Mouse (Mus musculus): Measurements from ENCODE around the gene Fgr. TPM values are rescaled to one million over a fixed set of nuclear protein-coding genes. Genes with fewer than 3 reads are reported as not detected.
A peak's percentile ranks its signal among the peaks of the same experiment; 100 is the strongest.

Fgr gene
- polyA plus RNA-seq, 1 experiment from 2014 or later: 0.66 TPM

DNA sequence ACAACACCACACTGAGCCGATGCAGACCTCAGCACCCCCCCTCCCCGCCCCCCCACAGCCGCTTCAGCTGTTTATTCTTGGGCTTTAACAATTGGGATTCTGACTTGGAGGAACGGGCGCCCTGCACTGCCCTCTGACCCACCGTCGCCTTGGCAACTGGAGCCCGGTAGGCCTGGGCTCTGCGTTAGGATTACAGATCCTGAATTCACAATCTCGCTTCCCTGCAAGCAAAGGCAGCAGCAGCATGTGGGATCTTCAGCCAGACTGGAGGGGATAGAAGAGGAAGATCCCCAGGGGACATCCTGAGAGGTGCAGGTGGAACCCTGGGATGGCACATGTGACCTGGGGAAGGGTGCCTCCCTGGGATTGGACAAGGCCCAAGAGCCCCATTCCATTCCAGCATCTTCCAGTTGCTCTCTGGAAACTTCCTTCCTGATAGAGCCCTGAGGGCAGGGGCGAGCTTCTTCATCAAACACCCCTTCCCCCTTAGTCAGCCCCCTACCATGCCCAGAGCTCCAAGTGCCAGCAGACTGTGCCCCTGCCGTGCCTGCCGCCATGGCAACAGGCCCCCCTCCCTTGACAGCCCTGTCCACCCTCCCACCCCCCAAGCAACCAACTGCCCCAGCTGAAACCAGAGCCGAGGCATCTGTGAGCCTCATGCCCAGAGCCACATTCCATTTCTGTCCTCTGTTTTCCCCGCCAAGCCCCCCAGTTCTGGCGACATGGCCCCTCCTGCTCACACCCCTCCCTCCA is 73.6 kb downstream of the Fgr start:
- no peak overlapping the region for H3K4me2 ChIP-seq
- ATAC-seq (ENCODE audit: insufficient read depth) (no peak), DNase-seq (no peak)
- H3K36me3 ChIP-seq (ENCODE audit: insufficient read depth): no peaks in the 10 kb centered on the region
- H3K9ac ChIP-seq: no peak overlapping the region
- no peak overlapping the region for H3K4me3 ChIP-seq (ENCODE audit: low read depth, low read length)
- TF ChIP-seq CTCF (IDR thresholded peaks at IDR 0.05; ENCODE audit: low read depth): no peak
- H3K27ac ChIP-seq (ENCODE audit: low read depth): peak overlapping the region; percentile 86; the same call in 1 of the 2 replicates
- H3K27me3 ChIP-seq (ENCODE audit: insufficient read depth, low read length): no peaks in the 10 kb centered on the region
- peaks cover 75% of the 10 kb centered on the region for H3K4me1 ChIP-seq (ENCODE audit: insufficient read depth)
- H3K9me3 ChIP-seq (ENCODE audit: low read depth, low read length): no peaks in the 10 kb centered on the region
- 17% methylated on average over 16 of the region's 16 CpGs for WGBS

DNA sequence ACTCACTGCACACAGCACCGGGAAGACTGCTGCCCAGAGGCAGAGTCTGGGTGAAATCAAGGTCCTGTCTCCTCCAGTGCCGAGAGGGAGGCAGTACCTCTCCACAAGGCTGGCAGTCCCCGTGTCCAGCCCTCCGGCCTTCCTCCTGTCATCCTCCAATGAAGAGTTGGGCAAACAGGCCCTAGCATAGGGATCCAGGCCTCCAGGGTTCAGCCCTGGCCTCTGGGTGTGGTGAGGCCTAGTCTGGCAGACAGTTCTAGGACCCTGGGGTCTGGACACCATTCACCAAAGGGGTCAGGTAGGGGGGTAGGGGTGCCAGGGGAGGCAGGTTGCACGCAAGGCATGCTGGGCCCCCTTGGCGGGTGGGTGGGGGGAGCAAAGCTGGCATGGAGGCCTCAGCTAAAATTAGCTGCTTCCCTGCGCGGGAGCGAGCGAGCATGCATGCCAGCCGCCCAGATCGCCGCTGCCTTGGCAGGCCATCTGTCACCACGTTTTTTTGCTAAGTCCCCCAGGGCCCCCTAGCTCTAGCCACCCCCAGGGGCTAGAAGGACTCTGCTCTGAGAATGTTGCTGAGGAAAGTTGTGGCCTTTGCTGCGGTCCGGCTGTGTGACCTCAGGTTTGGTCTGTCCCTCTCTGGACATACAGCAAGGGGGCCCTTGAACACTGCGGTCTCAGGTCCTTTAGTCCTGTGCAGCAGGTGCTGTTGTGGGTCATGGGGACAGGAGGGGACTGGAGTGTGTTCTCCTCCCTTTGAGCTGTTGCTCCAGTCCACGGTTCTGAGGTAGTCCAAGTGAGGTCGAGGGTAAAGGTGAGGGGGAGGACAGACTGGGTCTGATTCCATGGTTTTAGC is 75.4 kb downstream of the Fgr start:
- peak overlapping the region; percentile 44; the same call in 1 of the 2 replicates for H3K27ac ChIP-seq (ENCODE audit: low read depth)
- DNase-seq (no peak), ATAC-seq (ENCODE audit: insufficient read depth) (no peak)
- H3K4me1 ChIP-seq (ENCODE audit: insufficient read depth): peaks cover 58% of the 10 kb centered on the region
- 0 out of 2 replicates have a peak, but pooled peaks cover 7% of the 10 kb centered on the region for H3K36me3 ChIP-seq (ENCODE audit: insufficient read depth)
- H3K9ac ChIP-seq: 0 out of 2 replicates have a peak overlapping the region, but pooled peaks have one; percentile 1
- no peaks in the 10 kb centered on the region for H3K9me3 ChIP-seq (ENCODE audit: low read depth, low read length)
- H3K27me3 ChIP-seq (ENCODE audit: insufficient read depth, low read length): no peaks in the 10 kb centered on the region
- no peak for TF ChIP-seq CTCF (IDR thresholded peaks at IDR 0.05; ENCODE audit: low read depth)
- H3K4me3 ChIP-seq (ENCODE audit: low read depth, low read length): no peak overlapping the region
- H3K4me2 ChIP-seq: no peak overlapping the region
- 46% methylated on average over 19 of the region's 19 CpGs for WGBS

DNA sequence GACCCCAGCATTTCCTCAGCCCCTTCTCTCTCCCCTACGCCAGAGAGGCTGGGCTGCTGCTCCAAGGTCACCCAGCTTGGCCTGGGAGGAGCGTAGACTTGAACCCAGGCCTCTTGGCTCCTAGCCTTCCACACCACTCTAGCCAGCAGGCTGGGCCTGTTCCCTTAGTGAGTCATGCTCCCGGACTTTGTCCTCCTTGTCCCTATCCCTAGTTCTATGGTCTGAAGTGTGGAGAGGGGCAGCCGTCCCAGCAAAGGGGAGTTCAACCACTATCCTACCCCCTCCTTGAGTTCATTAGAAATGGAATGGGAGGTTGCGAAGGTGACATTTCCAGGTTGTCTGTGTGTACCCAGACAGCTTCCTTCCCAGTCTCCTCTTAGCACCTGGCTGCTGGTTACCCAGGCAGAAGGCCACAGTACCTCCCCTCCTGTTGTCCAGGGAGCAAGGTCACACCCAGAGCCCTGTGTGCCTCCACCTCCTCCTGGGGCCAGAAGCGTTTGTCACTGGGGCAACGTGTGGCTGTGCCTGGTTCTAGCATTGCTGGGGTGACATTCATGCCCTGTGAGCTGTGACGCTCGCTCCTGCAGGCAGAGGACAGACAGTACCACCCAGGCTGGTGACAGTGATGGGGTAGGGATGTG is 76.4 kb downstream of the Fgr start:
- Histone ChIP-seq H3K9ac (no peak overlapping the region), H3K4me2 (no peak overlapping the region), H3K27me3 (ENCODE audit: insufficient read depth, low read length) (no peaks in the 10 kb centered on the region), H3K4me3 (ENCODE audit: low read depth, low read length) (no peak overlapping the region), H3K36me3 (ENCODE audit: insufficient read depth) (peaks cover 12% of the 10 kb centered on the region; the same call in 1 of the 2 replicates), H3K4me1 (ENCODE audit: insufficient read depth) (peaks cover 50% of the 10 kb centered on the region), H3K9me3 (ENCODE audit: low read depth, low read length) (no peaks in the 10 kb centered on the region), H3K27ac (ENCODE audit: low read depth) (no peak overlapping the region)
- 64% methylated on average over 9 of the region's 9 CpGs for whole genome bisulfite sequencing
- no peak for TF ChIP-seq CTCF (IDR thresholded peaks at IDR 0.05; ENCODE audit: low read depth)
- no peak for ATAC-seq (ENCODE audit: insufficient read depth)
- DNase-seq: no peak

DNA sequence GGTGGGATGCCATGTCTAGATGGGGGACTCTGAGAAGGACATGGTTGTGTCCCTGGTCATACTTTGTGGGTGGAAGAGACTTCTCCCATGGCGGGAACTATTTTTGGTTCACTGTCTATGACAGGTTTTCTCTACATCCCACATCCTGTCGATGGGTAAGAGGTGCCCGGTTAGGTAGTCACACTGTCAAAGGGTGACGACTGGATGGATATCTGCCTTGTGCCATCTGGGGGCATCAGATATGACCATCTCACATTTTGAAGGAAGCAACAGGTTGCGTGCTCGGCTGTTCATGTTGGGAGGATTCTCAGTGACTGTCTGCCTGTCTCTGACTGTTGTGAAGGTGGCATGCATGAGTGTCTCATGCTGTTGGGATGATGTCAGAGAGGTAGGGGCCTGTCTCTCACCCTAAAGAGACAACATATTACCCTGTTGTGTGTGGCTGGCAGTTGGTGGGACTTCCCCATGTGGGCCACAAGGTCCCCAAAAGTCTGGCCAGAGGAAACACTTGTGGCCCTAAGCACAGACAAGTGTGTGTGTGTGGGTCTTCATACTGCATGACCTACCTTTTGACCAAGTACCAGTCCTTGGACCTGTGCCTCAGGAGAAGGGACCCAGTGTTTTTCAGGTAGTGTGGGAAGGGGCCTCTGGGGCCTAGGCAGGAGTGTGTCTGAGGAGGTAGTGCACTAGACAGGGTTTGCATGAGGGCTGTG is 77.1 kb downstream of the Fgr start:
- WGBS: 74% methylated on average over 6 of the region's 6 CpGs
- Histone ChIP-seq H3K9me3 (ENCODE audit: low read depth, low read length) (no peaks in the 10 kb centered on the region), H3K9ac (no peak overlapping the region), H3K27me3 (ENCODE audit: insufficient read depth, low read length) (no peaks in the 10 kb centered on the region), H3K4me3 (ENCODE audit: low read depth, low read length) (no peak overlapping the region), H3K27ac (ENCODE audit: low read depth) (no peak overlapping the region), H3K4me2 (no peak overlapping the region), H3K4me1 (ENCODE audit: insufficient read depth) (peaks cover 50% of the 10 kb centered on the region), H3K36me3 (ENCODE audit: insufficient read depth) (peaks cover 16% of the 10 kb centered on the region; the same call in 1 of the 2 replicates)
- TF ChIP-seq CTCF (IDR thresholded peaks at IDR 0.05; ENCODE audit: low read depth): no peak
- DNase-seq: no peak
- ATAC-seq (ENCODE audit: insufficient read depth): no peak

DNA sequence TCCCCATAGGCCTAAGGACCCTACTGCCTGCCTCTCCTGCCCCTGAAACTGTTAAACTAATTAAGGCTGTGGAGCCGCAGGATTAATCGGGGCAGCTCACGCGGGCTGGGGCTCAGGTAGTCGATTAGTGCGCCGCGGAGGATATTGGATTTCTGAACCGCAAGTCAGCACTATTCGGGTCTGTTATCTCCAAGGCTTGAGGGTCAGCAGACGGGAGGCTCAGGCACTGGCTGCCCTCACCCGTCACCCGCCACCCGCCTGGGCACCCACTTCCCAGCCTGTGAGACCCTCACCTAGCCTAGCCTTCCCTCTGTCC is 77.6 kb downstream of the Fgr start:
- H3K9me3 ChIP-seq (ENCODE audit: low read depth, low read length): no peaks in the 10 kb centered on the region
- H3K9ac ChIP-seq: no peak overlapping the region
- no peak overlapping the region for H3K4me2 ChIP-seq
- no peaks in the 10 kb centered on the region for H3K27me3 ChIP-seq (ENCODE audit: insufficient read depth, low read length)
- H3K4me1 ChIP-seq (ENCODE audit: insufficient read depth): peaks cover 50% of the 10 kb centered on the region
- H3K4me3 ChIP-seq (ENCODE audit: low read depth, low read length): no peak overlapping the region
- 51% methylated on average over 14 of the region's 14 CpGs for WGBS
- TF ChIP-seq CTCF (IDR thresholded peaks at IDR 0.05; ENCODE audit: low read depth): no peak
- H3K27ac ChIP-seq (ENCODE audit: low read depth): peak overlapping the region; percentile 60; the same call in 1 of the 2 replicates
- peaks cover 16% of the 10 kb centered on the region; the same call in 1 of the 2 replicates for H3K36me3 ChIP-seq (ENCODE audit: insufficient read depth)
- ATAC-seq (ENCODE audit: insufficient read depth) (no peak), DNase-seq (no peak)

Other genes starting within 250 kb of the Fgr start
- 4.7 and 5.5 TPM in 2 replicates for gene Xkr8, start 241.5 kb upstream of the Fgr start, polyA plus RNA-seq (2014; fragmentation: Nextera tagmentation; extraction: Ambion mirVana)
- gene Smpdl3b, start 216.8 kb upstream of the Fgr start, polyA plus RNA-seq (2014; fragmentation: Nextera tagmentation; extraction: Ambion mirVana): 7.8 and 8.4 TPM in 2 replicates
- 127 and 129 TPM in 2 replicates for gene Rpa2, start 205.8 kb upstream of the Fgr start, polyA plus RNA-seq (2014; fragmentation: Nextera tagmentation; extraction: Ambion mirVana)
- 1.4 and 1.8 TPM in 2 replicates for gene Themis2, start 177.7 kb upstream of the Fgr start, polyA plus RNA-seq (2014; fragmentation: Nextera tagmentation; extraction: Ambion mirVana)
- 58.3 and 60.4 TPM in 2 replicates for gene Ppp1r8, start 130.9 kb upstream of the Fgr start, polyA plus RNA-seq (2014; fragmentation: Nextera tagmentation; extraction: Ambion mirVana)
- gene Stx12, start 89.6 kb upstream of the Fgr start, polyA plus RNA-seq (2014; fragmentation: Nextera tagmentation; extraction: Ambion mirVana): 67.4 and 68.0 TPM in 2 replicates
- gene Fam76a, start 51.5 kb upstream of the Fgr start, polyA plus RNA-seq (2014; fragmentation: Nextera tagmentation; extraction: Ambion mirVana): 43.0 and 44.7 TPM in 2 replicates
- gene Ahdc1, start 37.2 kb downstream of the Fgr start, polyA plus RNA-seq (2014; fragmentation: Nextera tagmentation; extraction: Ambion mirVana): 10.2 and 10.5 TPM in 2 replicates
- gene Wasf2, start 156.4 kb downstream of the Fgr start, polyA plus RNA-seq (2014; fragmentation: Nextera tagmentation; extraction: Ambion mirVana): 96.3 and 101 TPM in 2 replicates
- gene Cd164l2, start 238.0 kb downstream of the Fgr start, polyA plus RNA-seq (2014; fragmentation: Nextera tagmentation; extraction: Ambion mirVana): 5.0 and 7.4 TPM in 2 replicates
- gene Gpr3, start 238.4 kb downstream of the Fgr start, polyA plus RNA-seq (2014; fragmentation: Nextera tagmentation; extraction: Ambion mirVana): 0.18 TPM in 1 of 2 replicates, not detected in the other

Measured in lung, embryonic 14.5 days (tissue).